Mouse (Mus musculus) MEL (cell line): ENCODE measurements around the gene Frmd4b.

Experiments
- NRF1 ChIP-seq: IDR thresholded peaks from 2 replicates; pipeline ENCODE4 v1.6.1; 2014; ENCODE audit warnings: low read depth, mild to moderate bottlenecking, inconsistent platforms, low read length, improper control_type of control experiment, moderate library complexity; ENCODE audit not compliant: poor library complexity, insufficient read depth, severe bottlenecking
- POLR2A ChIP-seq, 2 experiments: IDR thresholded peaks; 2 replicates each; pipeline ENCODE4 v1.6.1; 2011 to 2012; ENCODE audit warnings: low read length in 2 of 2, mild to moderate bottlenecking in 2 of 2, control low read depth in 1 of 2, improper control_type of control experiment in 1 of 2, low read depth in 1 of 2, moderate library complexity in 1 of 2; ENCODE audit not compliant: control insufficient read depth in 1 of 2, insufficient read depth in 1 of 2, poor library complexity in 1 of 2

DNA sequence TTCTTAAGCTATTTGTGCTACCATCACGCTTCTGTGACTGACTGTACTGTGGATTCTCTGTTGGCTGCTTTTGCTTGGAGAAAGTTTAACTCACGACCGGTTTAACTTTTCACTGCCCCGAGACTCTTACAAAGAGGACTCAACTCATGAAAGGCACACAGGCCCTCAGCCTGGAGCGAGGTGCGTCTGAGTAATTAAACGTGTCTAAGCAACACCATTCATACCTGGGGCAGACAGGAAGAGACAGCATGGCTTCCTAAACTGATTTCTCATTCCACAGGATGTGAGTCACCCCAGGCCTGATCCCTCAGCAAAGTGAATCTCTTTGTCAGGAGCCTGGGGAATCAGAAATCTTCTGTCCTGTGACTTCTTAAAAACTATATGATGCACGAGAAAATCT, 106.6 kb downstream of the Frmd4b start:
- no peak for TF ChIP-seq POLR2A (IDR thresholded peaks at IDR 0.05; ENCODE audit: control insufficient read depth in 1 of 2, insufficient read depth in 1 of 2, low read depth in 1 of 2, low read length in 2 of 2, poor library complexity in 1 of 2)
- TF ChIP-seq NRF1, result no peak
